Mouse (Mus musculus) layer of hippocampus, postnatal 25 days (tissue): Measurements from ENCODE around the gene 4930469K13Rik. TPM values are rescaled to one million over a fixed set of nuclear protein-coding genes. Genes with fewer than 3 reads are reported as not detected.

Experiments
- DNase-seq, 2 experiments: peaks; one replicate each; pipeline ENCODE4 v3.0.0; 2022; ENCODE audit warnings: mixed read lengths in 2 of 2, low spot score in 1 of 2; ENCODE audit errors: extremely low spot score in 1 of 2
- total RNA-seq, 2 experiments: library from RNA; stranded (reverse); gene quantifications; 2 replicates each; pipeline ENCODE4 v1.2.3; 2021

4930469K13Rik gene
- total RNA-seq, 2 experiments from 2014 or later, result not detected

- DNase-seq, result no peak
Measured at GRCm38 (mm10) chr11:34079542-34080464, 18.6 kb downstream of the 4930469K13Rik start.

GRCm38 (mm10) chr11:34078581-34078980, 19.8 kb downstream of the 4930469K13Rik start:
- no peak for DNase-seq

- no peak for DNase-seq
Measured at GRCm38 (mm10) chr11:34077870-34078269, 20.5 kb downstream of the 4930469K13Rik start.

- peak; percentile 35 to 62 for DNase-seq
Measured at GRCm38 (mm10) chr11:34073776-34074175, 24.6 kb downstream of the 4930469K13Rik start.

GRCm38 (mm10) chr11:34072309-34072708, 26.0 kb downstream of the 4930469K13Rik start:
- no peak for DNase-seq

- DNase-seq, result no peak
Measured at GRCm38 (mm10) chr11:34070596-34070995, 27.8 kb downstream of the 4930469K13Rik start.

- DNase-seq, result no peak
Measured at GRCm38 (mm10) chr11:34063702-34064485, 34.5 kb downstream of the 4930469K13Rik start.

GRCm38 (mm10) chr11:34063257-34063656, 35.1 kb downstream of the 4930469K13Rik start:
- DNase-seq, result no peak

- no peak for DNase-seq
Measured at GRCm38 (mm10) chr11:34061740-34062139, 36.6 kb downstream of the 4930469K13Rik start.

- DNase-seq, result no peak
Measured at GRCm38 (mm10) chr11:34058960-34059359, 39.4 kb downstream of the 4930469K13Rik start.

- no peak for DNase-seq
Measured at GRCm38 (mm10) chr11:34058332-34058731, 40.0 kb downstream of the 4930469K13Rik start.

- DNase-seq, result no peak
Measured at GRCm38 (mm10) chr11:34056715-34057114, 41.6 kb downstream of the 4930469K13Rik start.

- DNase-seq, result no peak
Measured at GRCm38 (mm10) chr11:34054031-34054727, 44.2 kb downstream of the 4930469K13Rik start.

- DNase-seq, result no peak
Measured at GRCm38 (mm10) chr11:34053031-34053818, 45.1 kb downstream of the 4930469K13Rik start.

GRCm38 (mm10) chr11:34050643-34051042, 47.7 kb downstream of the 4930469K13Rik start:
- no peak for DNase-seq

GRCm38 (mm10) chr11:34050063-34050462, 48.3 kb downstream of the 4930469K13Rik start:
- DNase-seq, result no peak

- no peak for DNase-seq
Measured at GRCm38 (mm10) chr11:34049125-34049379, 49.3 kb downstream of the 4930469K13Rik start.

GRCm38 (mm10) chr11:34048375-34049124, 49.8 kb downstream of the 4930469K13Rik start:
- DNase-seq, result no peak

- DNase-seq, result no peak
Measured at GRCm38 (mm10) chr11:34047542-34047937, 50.8 kb downstream of the 4930469K13Rik start.
